Mouse (Mus musculus): ENCODE data around the gene Ccl26. TPM values are rescaled to one million over a fixed set of nuclear protein-coding genes. Genes with fewer than 3 reads are reported as not detected.
"Not testable (repeated sequence)": the region's sequence is repeated elsewhere in the genome, so short reads cannot be mapped to it uniquely, and the experiment has no call there.

Gene Ccl26
- not detected for total RNA-seq (2021)
- long read RNA-seq, experiment 1: 0 reads
- long read RNA-seq, experiment 2: 0 reads

DNA sequence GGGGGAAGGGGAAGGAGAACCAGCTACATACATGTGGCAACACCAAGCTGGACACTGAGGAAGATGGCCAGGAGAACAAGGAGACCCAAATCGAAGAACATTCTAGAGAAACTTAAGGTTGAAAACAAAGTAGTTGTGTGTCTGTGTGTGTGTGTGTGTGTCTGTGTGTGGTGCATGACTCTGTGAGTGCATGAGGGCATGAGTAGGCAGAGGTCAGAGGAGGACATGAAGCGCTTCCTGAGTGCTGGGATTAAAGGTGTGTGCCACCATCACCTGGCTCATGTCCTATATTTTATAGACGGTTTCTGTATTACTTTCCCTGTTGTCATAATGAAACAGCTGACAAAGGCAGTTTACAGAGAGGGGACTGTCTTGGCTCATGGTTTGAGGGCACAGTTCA, at the start of gene Ccl26:
Gene Ccl26, minus strand, starts transcription at position 101 of the 400 bp plus-strand sequence.
- no peak for DNase-seq (ENCODE audit: low spot score in 2 of 2)

GRCm38 (mm10) chr5:135609794-135610193, 46.4 kb upstream of the Ccl26 start:
- no peak for DNase-seq (ENCODE audit: low spot score in 2 of 2)

- no peak for DNase-seq (ENCODE audit: low spot score in 2 of 2)
These were observed 44.2 kb upstream of the Ccl26 start for GRCm38 (mm10) chr5:135607581-135607980.

- not testable (repeated sequence) for DNase-seq (ENCODE audit: low spot score in 2 of 2)
These were observed 43.3 kb upstream of the Ccl26 start for GRCm38 (mm10) chr5:135606717-135607116.

DNA sequence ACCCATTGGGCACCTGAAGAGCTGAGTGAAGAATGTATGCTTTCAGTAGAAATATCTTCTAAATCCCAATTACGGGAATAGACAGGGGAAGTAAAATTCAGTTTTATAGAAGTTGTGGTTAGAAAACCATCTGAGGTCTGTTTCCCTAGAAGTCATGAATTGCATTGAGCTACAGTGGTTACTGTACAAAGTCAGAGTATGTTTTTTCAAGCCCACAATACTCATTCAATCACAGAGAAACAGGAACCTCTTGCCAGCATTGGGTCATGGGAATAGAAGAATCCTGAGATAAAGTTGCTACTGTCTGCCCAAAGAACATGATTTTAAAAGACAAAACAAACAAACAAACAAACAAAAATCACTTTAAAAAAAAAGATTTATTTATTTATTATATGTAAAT, 41.3 kb upstream of the Ccl26 start:
- DNase-seq (ENCODE audit: low spot score in 2 of 2): not testable (repeated sequence)

- DNase-seq (ENCODE audit: low spot score in 2 of 2): no peak
These were observed 26.8 kb upstream of the Ccl26 start for GRCm38 (mm10) chr5:135589996-135590784.

DNA sequence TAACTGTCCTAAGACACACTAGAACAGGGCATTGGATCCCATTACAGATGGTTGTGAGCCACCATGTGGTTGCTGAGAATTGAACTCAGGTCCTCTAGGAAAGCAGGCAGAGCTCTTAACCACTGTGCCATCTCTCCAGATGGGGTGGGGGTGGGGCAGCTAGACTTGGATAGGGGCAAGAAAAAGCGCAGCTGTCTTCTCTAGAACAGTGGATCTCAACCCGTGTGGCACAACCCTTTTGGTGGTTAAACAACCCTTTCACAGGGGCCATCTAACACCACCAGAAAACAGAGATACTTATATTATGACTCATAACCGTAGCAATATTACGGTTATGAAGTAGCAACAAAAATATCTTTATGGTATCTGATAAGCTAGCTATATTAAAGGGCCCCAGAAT, 24.4 kb upstream of the Ccl26 start:
- DNase-seq (ENCODE audit: low spot score in 2 of 2): no peak

- no peak for DNase-seq (ENCODE audit: low spot score in 2 of 2)
These were observed 22.3 kb upstream of the Ccl26 start for GRCm38 (mm10) chr5:135585691-135586090.

DNA sequence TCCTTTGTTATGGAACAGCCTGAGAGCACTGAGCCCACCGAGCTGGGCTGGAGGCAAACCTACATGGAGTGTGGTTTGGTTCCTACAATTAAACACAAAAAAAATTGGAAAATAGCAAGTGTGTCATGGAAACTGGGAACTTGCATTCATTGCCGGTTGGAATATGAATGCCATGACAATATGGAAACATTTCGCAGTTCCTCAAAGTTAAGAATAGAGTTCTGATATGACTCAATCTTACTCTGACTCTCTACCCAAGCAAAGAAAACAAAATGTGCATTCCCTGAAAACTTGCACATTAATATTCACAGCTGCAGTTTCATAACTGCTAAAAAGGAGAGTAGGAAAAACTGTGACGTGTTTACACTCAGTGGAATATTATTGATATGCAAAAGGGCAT, 19.0 kb upstream of the Ccl26 start:
- DNase-seq (ENCODE audit: low spot score in 2 of 2): no peak

GRCm38 (mm10) chr5:135579331-135579751, 16.0 kb upstream of the Ccl26 start:
- DNase-seq (ENCODE audit: low spot score in 2 of 2): no peak

GRCm38 (mm10) chr5:135576055-135576454, 12.7 kb upstream of the Ccl26 start:
- peak in 1 of 2 experiments; percentile 8 for DNase-seq (ENCODE audit: low spot score in 2 of 2)

DNA sequence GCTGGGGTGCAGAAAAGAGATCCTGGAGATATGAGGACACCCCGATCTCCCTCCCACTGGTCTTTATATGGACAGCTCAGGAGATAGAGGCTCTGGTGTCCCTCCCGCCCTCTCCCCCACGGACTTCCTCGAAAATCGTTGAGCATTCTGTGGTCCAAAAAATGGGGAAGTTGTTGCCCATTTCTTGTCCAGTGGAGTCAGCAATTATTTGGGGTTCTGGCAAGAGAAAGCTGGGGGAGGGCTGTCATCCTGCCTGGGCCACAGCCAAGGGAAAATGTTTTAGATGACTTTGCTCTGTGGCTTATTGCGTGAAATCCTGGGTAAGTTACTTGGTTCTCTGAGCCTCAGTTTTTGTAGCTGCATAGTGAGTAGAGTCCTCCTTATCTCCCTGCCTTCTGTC, 9.6 kb upstream of the Ccl26 start, which contains the start of gene Ccl24:
Gene Ccl24, minus strand, starts transcription at position 44 of the 400 bp plus-strand sequence.
- no peak for DNase-seq (ENCODE audit: low spot score in 2 of 2)

- DNase-seq (ENCODE audit: low spot score in 2 of 2): no peak
These were observed 5.3 kb upstream of the Ccl26 start for GRCm38 (mm10) chr5:135568698-135569097.

GRCm38 (mm10) chr5:135567556-135568265, 4.3 kb upstream of the Ccl26 start:
- no peak for DNase-seq (ENCODE audit: low spot score in 2 of 2)

GRCm38 (mm10) chr5:135557671-135558070, 5.7 kb downstream of the Ccl26 start:
- no peak for DNase-seq (ENCODE audit: low spot score in 2 of 2)

DNA sequence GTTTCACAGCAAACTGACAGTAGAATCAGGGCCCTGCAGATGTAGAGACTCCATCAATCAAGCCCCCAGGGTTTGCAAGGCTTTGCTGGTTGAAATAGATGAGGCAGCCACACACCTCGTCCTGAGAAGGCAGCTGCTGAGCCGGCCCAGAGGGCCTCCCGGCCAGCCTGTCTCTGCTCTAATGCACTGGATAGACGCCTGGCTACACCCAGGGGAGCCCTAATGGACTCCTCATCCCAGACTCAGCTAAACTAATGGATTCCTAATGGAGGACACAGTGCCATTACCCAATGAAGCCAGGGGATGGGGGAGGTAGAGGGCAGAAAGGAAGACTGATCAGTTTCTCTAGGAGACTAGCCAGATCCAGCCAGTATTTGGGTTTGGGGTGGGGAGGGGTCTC, 6.3 kb downstream of the Ccl26 start:
- no peak for DNase-seq (ENCODE audit: low spot score in 2 of 2)

GRCm38 (mm10) chr5:135556259-135556658, 7.1 kb downstream of the Ccl26 start:
- DNase-seq (ENCODE audit: low spot score in 2 of 2): no peak

DNA sequence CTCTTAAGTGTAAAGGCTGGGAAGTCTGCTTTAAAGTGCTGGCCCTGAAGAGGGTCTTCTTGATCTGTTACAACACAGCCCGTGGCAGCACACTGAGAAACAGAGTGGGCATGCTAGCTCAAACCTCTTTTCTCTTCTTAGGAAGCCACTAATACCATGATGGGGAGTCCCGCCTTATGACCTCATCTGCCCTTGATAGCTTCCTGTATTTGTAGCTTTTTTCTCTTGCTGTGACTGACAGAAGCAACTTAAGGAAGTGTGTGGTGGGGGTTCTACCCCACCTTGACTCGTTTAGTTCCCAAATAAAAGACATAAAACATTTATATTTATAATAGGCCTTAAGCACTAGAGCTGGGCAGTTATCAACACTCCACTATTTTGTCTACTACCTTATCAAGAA, 11.8 kb downstream of the Ccl26 start:
- DNase-seq (ENCODE audit: low spot score in 2 of 2): no peak

DNA sequence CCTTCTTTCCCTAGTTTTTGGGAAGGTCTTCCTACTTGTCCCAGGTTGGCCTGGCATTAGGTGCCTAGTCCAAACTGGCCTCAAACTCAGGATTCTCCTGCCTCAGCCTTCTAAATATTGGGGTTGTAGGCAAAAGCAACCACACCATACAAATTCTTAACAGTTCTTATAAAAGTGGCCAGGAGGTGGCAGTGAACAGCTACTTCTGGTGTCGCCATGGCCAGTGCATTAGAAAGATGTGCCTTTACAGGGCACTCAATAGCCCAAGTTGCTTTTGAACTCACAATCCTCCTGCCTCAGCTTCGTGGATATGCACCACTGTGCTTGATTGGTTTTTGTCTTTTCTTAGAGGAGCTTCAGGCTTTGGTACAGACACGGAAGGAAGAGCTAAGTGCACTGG, 12.5 kb downstream of the Ccl26 start:
- DNase-seq (ENCODE audit: low spot score in 2 of 2): no peak

GRCm38 (mm10) chr5:135547990-135548389, 15.4 kb downstream of the Ccl26 start:
- no peak for DNase-seq (ENCODE audit: low spot score in 2 of 2)

DNA sequence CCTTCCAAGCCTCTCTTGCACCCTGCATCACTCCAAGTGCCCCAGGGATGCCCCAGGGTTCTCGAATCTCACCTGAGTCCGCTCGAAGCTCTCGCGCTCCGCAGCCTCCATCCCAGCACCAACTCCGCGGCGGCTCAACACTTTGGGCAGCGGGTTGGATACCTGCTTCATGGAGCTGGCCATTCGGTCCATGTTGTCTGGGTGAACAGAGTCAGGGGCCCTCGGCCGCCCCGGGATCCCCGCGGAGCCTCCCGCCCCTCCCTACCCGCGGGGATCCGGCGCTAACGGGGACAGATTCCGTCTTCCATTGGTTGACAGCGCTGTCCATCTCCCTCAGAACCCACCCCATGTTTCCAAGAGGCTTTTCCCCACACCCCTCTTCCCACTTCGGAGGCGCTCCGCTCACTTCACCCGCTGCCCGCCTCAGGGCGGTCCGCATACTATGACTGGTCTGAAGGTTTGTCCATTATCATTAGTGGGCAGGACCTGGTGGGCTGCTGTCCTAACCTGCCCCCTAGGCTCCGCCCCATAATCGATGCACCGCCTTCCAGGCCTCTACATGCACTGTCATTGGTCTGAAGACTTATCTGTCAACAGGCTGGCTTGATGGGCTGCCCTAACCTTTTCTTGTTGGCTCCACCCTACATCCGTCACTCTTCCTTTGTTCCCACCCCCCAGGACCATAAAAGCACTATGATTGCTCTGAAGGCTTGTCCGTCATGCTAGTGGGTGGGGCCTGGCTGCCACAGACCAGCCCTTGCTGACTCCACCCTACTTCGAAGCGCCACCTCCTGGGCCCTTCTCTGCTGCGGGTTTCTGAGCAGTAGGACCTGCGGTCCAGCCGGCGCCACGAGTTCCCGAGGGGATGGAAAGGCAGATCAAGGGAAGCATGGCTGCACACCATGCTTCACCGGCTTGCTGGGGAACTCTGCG, 18.2 kb downstream of the Ccl26 start, which contains the start of gene Hip1:
Gene Hip1, minus strand, starts transcription at position 256 of the 933 bp plus-strand sequence.
- DNase-seq (ENCODE audit: low spot score in 2 of 2): peak; percentile 95 to 96

Data from adrenal gland, adult 18-20 months (tissue).